Mouse (Mus musculus) cortical plate, adult 2 months (tissue): ENCODE data around the gene 2210016L21Rik. TPM values are rescaled to one million over a fixed set of nuclear protein-coding genes. Genes with fewer than 3 reads are reported as not detected.

ENCODE experiments used
- H3K27ac ChIP-seq: fragments of 200-500 bp; 2 replicates; pipeline ENCODE4 v1.5.1; 2012; ENCODE audit warnings: low read length, control low read depth, inconsistent platforms; ENCODE audit not compliant: insufficient read depth
- H3K4me1 ChIP-seq: fragments of 200-500 bp; 2 replicates; pipeline ENCODE4 v1.6.1; 2011; ENCODE audit warnings: low read length; ENCODE audit not compliant: control insufficient read depth, insufficient read depth
- H3K4me3 ChIP-seq: fragments of 200-500 bp; 2 replicates; pipeline ENCODE4 v1.5.1; 2011; ENCODE audit warnings: mild to moderate bottlenecking, low read length, control low read depth; ENCODE audit not compliant: insufficient read depth
- CTCF ChIP-seq: fragments of 200-500 bp; IDR thresholded peaks from 2 replicates; pipeline ENCODE4 v1.5.1; 2011; ENCODE audit warnings: mild to moderate bottlenecking, control low read depth, low read length; ENCODE audit not compliant: insufficient read depth; ENCODE audit errors: extremely low read depth
- POLR2A ChIP-seq: fragments of 200-500 bp; IDR thresholded peaks from 2 replicates; pipeline ENCODE4 v1.6.1; 2011; ENCODE audit warnings: mild to moderate bottlenecking, low read length, control low read depth; ENCODE audit not compliant: insufficient read depth; ENCODE audit errors: extremely low read depth
- polyA plus RNA-seq: library from polyadenylated mRNA; depleted of rRNA; stranded (reverse); fragments of >200 nt; gene quantifications from 2 replicates; pipeline ENCODE4 v1.2.3, GENCODE M21; 2012; rRNA removed

2210016L21Rik gene
- polyA plus RNA-seq, result 129 and 136 TPM in 2 replicates

DNA sequence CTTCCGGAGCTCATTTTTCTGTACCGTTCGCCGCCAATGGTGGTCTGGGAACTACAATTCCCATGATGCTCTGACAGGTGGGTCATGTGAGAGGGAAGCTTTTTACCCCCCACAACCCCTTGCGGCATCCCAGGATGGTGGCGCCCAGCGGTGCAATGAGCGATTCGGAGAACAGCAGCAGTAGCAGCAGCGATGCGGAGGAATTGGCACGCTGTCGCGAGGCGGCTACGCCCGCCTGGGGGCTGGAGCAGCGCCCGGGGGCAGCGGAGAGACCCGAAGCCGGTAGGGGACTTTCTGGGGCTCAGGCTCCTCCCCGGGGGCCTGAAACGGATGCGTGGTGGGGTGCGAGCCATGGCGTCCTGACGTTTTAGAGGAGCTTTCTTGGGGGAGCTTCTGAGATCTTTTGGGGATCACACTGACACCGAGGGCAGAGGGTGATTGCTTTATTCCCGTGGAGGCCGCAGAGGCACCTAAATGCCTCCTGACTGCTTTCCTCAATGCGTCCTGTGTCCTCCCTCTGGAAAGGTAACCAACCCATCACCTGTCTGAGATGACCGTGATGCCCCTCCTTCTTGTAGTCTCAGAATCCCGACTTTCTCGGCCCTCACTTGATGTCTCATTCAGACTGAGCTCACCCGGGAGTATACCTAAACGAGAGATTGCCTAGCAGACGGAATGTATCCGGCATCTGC, at the start of gene 2210016L21Rik:
Gene 2210016L21Rik (plus strand): TSS at position 85 of the 692 bp plus-strand sequence.
- Histone ChIP-seq H3K27ac (peak within 1 kb of the TSS; percentile 62), H3K4me3 (peak within 1 kb of the TSS; percentile 90), H3K4me1 (no peaks in the 10 kb centered on the region; the same call in 1 of the 2 replicates)
- TF ChIP-seq CTCF (no peak), POLR2A (peak; percentile 95)

GRCm38 (mm10) chr5:114895542-114895941, 46.4 kb upstream of the 2210016L21Rik start:
- Histone ChIP-seq H3K4me1 (no peaks in the 10 kb centered on the region), H3K4me3 (no peak overlapping the region), H3K27ac (no peak overlapping the region)
- TF ChIP-seq POLR2A (no peak), CTCF (no peak)

DNA sequence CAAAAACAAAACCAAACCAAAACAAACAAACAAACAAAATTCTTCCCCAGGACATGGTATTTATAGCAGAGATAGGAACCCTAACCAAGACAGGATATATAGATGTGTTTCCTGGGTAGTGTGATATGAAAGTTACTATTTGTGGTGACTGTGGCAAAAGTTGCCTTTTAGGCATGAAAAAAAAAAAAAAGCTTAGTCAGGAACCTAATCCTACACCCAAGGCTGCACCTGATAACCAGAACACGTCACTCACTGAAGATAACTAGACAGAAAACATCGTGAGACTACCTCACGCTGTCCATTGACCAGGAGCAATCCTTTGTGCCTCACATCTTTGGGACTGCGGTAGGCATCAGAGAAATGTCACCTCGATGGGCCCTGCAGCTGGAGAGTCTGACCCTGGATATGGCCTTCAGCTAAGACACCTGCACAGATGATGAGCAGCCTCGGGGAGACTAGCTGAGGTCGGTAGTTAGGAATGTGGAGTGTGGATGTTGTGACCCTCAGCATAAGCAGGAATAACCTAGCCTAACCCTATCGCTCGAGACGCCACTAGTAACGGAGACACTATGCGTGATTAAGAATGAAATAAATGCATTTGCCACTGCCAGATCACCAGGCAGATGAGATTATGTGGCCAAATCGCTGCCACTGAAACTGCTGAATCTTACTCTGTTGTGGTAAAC, 45.1 kb upstream of the 2210016L21Rik start, which contains the start of gene Oasl2:
Gene Oasl2 (plus strand): TSS at position 249 of the 686 bp plus-strand sequence.
- H3K4me3 ChIP-seq, result peak within 1 kb of the TSS; percentile 29
- TF ChIP-seq POLR2A (no peak), CTCF (no peak)
- no peaks in the 10 kb centered on the region for H3K4me1 ChIP-seq
- H3K27ac ChIP-seq, result peak within 1 kb of the TSS; percentile 36; the same call in 1 of the 2 replicates

- H3K4me1 ChIP-seq, result no peaks in the 10 kb centered on the region
- 0 out of 2 replicates have a peak overlapping the region, but pooled peaks have one; percentile 36 for H3K27ac ChIP-seq
- H3K4me3 ChIP-seq, result peak overlapping the region; percentile 29
- TF ChIP-seq CTCF (no peak), POLR2A (no peak)
These were observed 44.6 kb upstream of the 2210016L21Rik start for GRCm38 (mm10) chr5:114897374-114897793.

DNA sequence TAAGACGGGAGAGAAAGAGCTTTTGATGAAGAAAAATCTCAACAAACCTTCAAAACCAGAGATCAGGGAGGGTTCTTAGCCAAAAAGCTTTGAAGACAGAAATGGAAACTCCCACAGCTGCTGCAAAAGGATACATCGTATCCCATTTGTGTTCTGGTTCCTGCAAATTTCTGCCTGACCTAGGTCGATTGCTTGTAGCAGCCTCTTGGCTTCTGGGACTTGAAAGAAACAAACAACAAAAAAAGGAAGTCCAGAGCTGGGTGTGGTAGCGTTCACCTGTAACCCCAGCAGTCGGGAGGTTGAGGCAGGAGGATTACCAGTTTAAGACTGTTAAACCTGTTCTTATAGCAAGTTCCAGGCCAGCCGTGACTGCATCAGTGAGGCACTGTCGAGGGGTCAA, 43.1 kb upstream of the 2210016L21Rik start:
- Histone ChIP-seq H3K27ac (no peak overlapping the region), H3K4me1 (no peaks in the 10 kb centered on the region), H3K4me3 (no peak overlapping the region)
- TF ChIP-seq POLR2A (no peak), CTCF (no peak)

DNA sequence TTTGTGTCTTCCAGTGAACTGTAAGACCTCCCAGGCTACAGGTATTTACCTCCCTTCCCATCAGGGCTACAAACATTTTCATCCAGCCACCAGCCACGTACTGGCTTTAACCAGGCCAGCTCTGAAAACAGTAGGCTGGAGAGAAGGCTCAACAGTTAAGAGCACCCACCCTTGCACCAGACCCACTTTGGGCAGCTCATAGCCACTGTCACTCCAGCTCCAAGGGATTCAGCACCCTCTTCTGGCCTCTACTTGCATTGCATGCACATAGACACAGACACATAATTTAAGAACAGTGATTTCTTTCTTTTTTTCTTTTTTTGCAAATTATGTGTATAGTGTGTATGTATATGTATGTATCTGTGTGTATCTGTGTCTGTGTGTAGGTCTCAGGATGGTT, 39.5 kb upstream of the 2210016L21Rik start:
- H3K4me3 ChIP-seq, result no peak overlapping the region
- TF ChIP-seq POLR2A (no peak), CTCF (peak; percentile 48; the same call in 1 of the 2 replicates)
- H3K4me1 ChIP-seq, result no peaks in the 10 kb centered on the region
- no peak overlapping the region for H3K27ac ChIP-seq

GRCm38 (mm10) chr5:114908598-114909305, 33.2 kb upstream of the 2210016L21Rik start:
- H3K27ac ChIP-seq, result no peak overlapping the region
- no peak overlapping the region for H3K4me3 ChIP-seq
- no peak for TF ChIP-seq POLR2A
- no peak for TF ChIP-seq CTCF
- H3K4me1 ChIP-seq, result no peaks in the 10 kb centered on the region

DNA sequence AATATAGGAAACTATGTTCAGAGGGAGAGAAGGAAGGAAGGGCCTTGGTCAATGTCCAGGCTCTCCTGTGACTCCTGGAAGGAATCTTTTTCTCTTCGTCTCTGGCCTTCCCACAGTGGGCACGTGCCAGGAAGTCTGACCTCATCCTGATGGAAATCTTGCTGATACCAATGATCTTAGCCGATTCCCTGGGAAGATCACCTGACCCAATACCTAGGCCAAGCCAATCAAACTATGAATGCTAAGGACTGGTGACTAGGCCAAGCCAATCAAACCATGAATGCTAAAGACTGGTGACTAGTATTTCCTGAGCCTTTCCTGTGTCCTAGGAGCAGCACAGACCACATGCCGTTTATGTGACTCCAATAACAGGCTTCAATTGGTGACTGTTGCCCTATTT, 28.3 kb upstream of the 2210016L21Rik start:
- no peaks in the 10 kb centered on the region for H3K4me1 ChIP-seq
- no peak for TF ChIP-seq CTCF
- TF ChIP-seq POLR2A, result no peak
- no peak overlapping the region for H3K27ac ChIP-seq
- no peak overlapping the region for H3K4me3 ChIP-seq

- no peak overlapping the region for H3K4me3 ChIP-seq
- no peak for TF ChIP-seq CTCF
- no peak for TF ChIP-seq POLR2A
- no peak overlapping the region for H3K27ac ChIP-seq
- no peaks in the 10 kb centered on the region for H3K4me1 ChIP-seq
These were observed 27.1 kb upstream of the 2210016L21Rik start for GRCm38 (mm10) chr5:114914855-114915254.

DNA sequence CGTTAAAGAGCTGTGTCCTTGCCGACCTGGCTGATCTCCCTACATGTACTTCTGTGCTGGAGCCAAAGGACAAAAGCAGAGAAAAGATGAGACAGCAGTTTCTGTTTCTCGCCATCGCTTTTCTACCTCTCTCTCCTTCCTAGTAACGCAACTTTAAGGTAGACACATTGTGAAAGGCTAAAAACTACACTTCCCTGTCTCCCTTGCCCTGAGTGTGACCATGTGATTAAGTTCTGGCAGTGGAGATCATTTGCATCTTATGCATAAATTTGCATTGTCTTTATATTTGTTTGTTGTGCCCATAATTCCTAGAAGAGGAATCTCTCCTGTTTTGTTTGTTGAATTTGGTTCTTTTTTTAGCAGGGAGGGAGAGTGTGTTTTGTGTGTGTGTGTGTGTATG, 26.1 kb upstream of the 2210016L21Rik start:
- Histone ChIP-seq H3K27ac (no peak overlapping the region), H3K4me3 (no peak overlapping the region), H3K4me1 (no peaks in the 10 kb centered on the region)
- TF ChIP-seq POLR2A (no peak), CTCF (no peak)
